Comparison of ENCODE assay signal across 8 mouse cellular contexts in genomic region chr12:55124242-55124641, GRCm38 (mm10). TPM values are rescaled to one million over a fixed set of nuclear protein-coding genes. Genes with fewer than 3 reads are reported as not detected.
DNase-seq lines count a peak whose midpoint lies in the region; ATAC-seq and TF ChIP-seq lines count a peak whose summit lies in the region.
"Not testable (repeated sequence)": the region's sequence is repeated elsewhere in the genome, so short reads cannot be mapped to it uniquely, and the experiment has no call there.

Gene Fam177a, plus strand, starts transcription at chr12:55124469.

- not testable (repeated sequence) for DNase-seq in Patski (ENCODE audit: low read depth, low spot score); heart, embryonic 10.5 days (ENCODE audit: low spot score); layer of hippocampus, adult 8-10 months (ENCODE audit: low spot score in 2 of 2)

- not testable (repeated sequence) for TF ChIP-seq CTCF in Patski (IDR thresholded peaks at IDR 0.05)

- not testable (repeated sequence) for H3K9ac ChIP-seq in embryonic facial prominence, embryonic 15.5 days; hindbrain, embryonic 13.5 days; limb, embryonic 15.5 days

- not testable (repeated sequence) for H3K36me3 ChIP-seq in embryonic facial prominence, embryonic 15.5 days; heart, embryonic 10.5 days; hindbrain, embryonic 13.5 days; limb, embryonic 15.5 days

- H3K27ac ChIP-seq in embryonic facial prominence, embryonic 15.5 days (replicated peaks); heart, embryonic 10.5 days; hindbrain, embryonic 13.5 days; limb, embryonic 15.5 days: not testable (repeated sequence)

- ATAC-seq in Patski, result peak; percentile 96
- peak; percentile 98 for ATAC-seq in embryonic facial prominence, embryonic 15.5 days (ENCODE audit: insufficient number of reproducible peaks, low FRiP score, low TSS enrichment, low read depth)
- ATAC-seq in hindbrain, embryonic 13.5 days (ENCODE audit: low FRiP score), result peak; percentile 97
- peak; percentile 93 for ATAC-seq in limb, embryonic 15.5 days (ENCODE audit: insufficient number of reproducible peaks, low FRiP score, low TSS enrichment, low read depth)
- ATAC-seq in megakaryocyte-erythroid progenitor cell, adult 5-6 weeks (replicated peaks; ENCODE audit: low FRiP score, low TSS enrichment, poor library complexity, severe bottlenecking), result peak; percentile 87
- ATAC-seq in neutrophil, adult 5-6 weeks (ENCODE audit: extremely low read depth, insufficient number of reproducible peaks, low FRiP score, poor library complexity, severe bottlenecking), result peak; percentile 80

- WGBS in embryonic facial prominence, embryonic 15.5 days, result no CpG with 5 or more reads among the region's 40 CpGs
- WGBS in heart, embryonic 10.5 days, result no CpG with 5 or more reads among the region's 40 CpGs
- WGBS in hindbrain, embryonic 13.5 days, result no CpG with 5 or more reads among the region's 40 CpGs
- WGBS in limb, embryonic 15.5 days, result no CpG with 5 or more reads among the region's 40 CpGs

- in situ Hi-C loops in Patski (cut with MboI; ENCODE audit: low pct_unique_long_range_greater_than_20kb), result not testable (repeated sequence)

- CTCF ChIA-PET in Patski (lab: Charles Lee), result not testable (repeated sequence)

- H3K9me3 ChIP-seq in embryonic facial prominence, embryonic 15.5 days (replicated peaks); heart, embryonic 10.5 days; hindbrain, embryonic 13.5 days; limb, embryonic 15.5 days: not testable (repeated sequence)

- H3K4me3 ChIP-seq in embryonic facial prominence, embryonic 15.5 days (replicated peaks); heart, embryonic 10.5 days; hindbrain, embryonic 13.5 days; limb, embryonic 15.5 days: not testable (repeated sequence)

- H3K4me1 ChIP-seq in embryonic facial prominence, embryonic 15.5 days; heart, embryonic 10.5 days; hindbrain, embryonic 13.5 days (replicated peaks); limb, embryonic 15.5 days: not testable (repeated sequence)

- H3K4me2 ChIP-seq in embryonic facial prominence, embryonic 15.5 days (replicated peaks); hindbrain, embryonic 13.5 days; limb, embryonic 15.5 days: not testable (repeated sequence)

- not testable (repeated sequence) for H3K27me3 ChIP-seq in Patski; embryonic facial prominence, embryonic 15.5 days; heart, embryonic 10.5 days (ENCODE audit: insufficient read depth, poor library complexity, severe bottlenecking); hindbrain, embryonic 13.5 days; limb, embryonic 15.5 days

- POLR2A ChIA-PET in Patski (lab: Charles Lee), result not testable (repeated sequence)

RNA-seq across cellular contexts. Expression of gene Fam177a, which starts in this region (rescaled TPM):
- polyA plus RNA-seq in Patski (2021), result 12.3 TPM
- polyA plus RNA-seq in embryonic facial prominence, embryonic 15.5 days (2015; fragmentation: Nextera tagmentation; extraction: Ambion mirVana), result 29.9 and 33.0 TPM in 2 replicates
- 15.1 and 17.2 TPM in 2 replicates for polyA plus RNA-seq in heart, embryonic 10.5 days (2016; fragmentation: Nextera tagmentation; extraction: Ambion mirVana)
- polyA plus RNA-seq in hindbrain, embryonic 13.5 days (2015; fragmentation: Nextera tagmentation; extraction: Ambion mirVana), result 45.1 and 46.1 TPM in 2 replicates
- 10 to 100 TPM in 3 of 4 experiments, 1 to 10 TPM in 1; 6.1 to 17.5 (median 15.6) TPM for total RNA-seq in layer of hippocampus, adult 8-10 months (2022)
- polyA plus RNA-seq in limb, embryonic 15.5 days (2015; fragmentation: Nextera tagmentation; extraction: Ambion mirVana), result 30.3 TPM in 2 replicates
- total RNA-seq in megakaryocyte-erythroid progenitor cell, adult 5-6 weeks (2014; fragmentation: Nextera tagmentation), result 5.8 TPM in 1 of 2 replicates, not detected in the other
- total RNA-seq in megakaryocyte-erythroid progenitor cell, adult 5-6 weeks (2017), result 13.9 and 19.9 TPM in 2 replicates
- 17.1 and 21.3 TPM in 2 replicates for total RNA-seq in neutrophil, adult 5-6 weeks (2017)
